Mouse (Mus musculus) embryonic facial prominence, embryonic 12.5 days (tissue): ENCODE results near the gene Gopc. TPM values are rescaled to one million over a fixed set of nuclear protein-coding genes. Genes with fewer than 3 reads are reported as not detected.
"Not testable (repeated sequence)": the region's sequence is repeated elsewhere in the genome, so short reads cannot be mapped to it uniquely, and the experiment has no call there.

Experiments used
- ATAC-seq: fragments of 200-750 bp; cut with Nextera tagmentation; 2 replicates; pipeline ENCODE4 v1.8.0; 2017; ENCODE audit not compliant: insufficient number of reproducible peaks, insufficient read depth, low FRiP score, low TSS enrichment
- H3K27ac ChIP-seq: fragments of 300-500 bp; sonication (generic); 2 replicates; pipeline ENCODE4 v1.5.1; 2016; ENCODE audit warnings: mild to moderate bottlenecking
- H3K27me3 ChIP-seq: fragments of 300-500 bp; sonication (generic); 2 replicates; pipeline ENCODE4 v1.6.1; 2016; ENCODE audit warnings: mild to moderate bottlenecking, moderate library complexity
- H3K36me3 ChIP-seq: fragments of 300-500 bp; sonication (generic); 2 replicates; pipeline ENCODE4 v1.6.1; 2016; ENCODE audit warnings: mild to moderate bottlenecking
- H3K4me1 ChIP-seq: fragments of 300-500 bp; sonication (generic); 2 replicates; pipeline ENCODE4 v1.6.1; 2016
- H3K4me2 ChIP-seq: fragments of 300-500 bp; sonication (generic); replicated peaks from 2 replicates; pipeline ENCODE4 v1.6.1; 2016; ENCODE audit warnings: mild to moderate bottlenecking, moderate library complexity
- H3K4me3 ChIP-seq: fragments of 300-500 bp; sonication (generic); 2 replicates; pipeline ENCODE4 v1.5.1; 2016; ENCODE audit warnings: mild to moderate bottlenecking
- H3K9ac ChIP-seq: fragments of 300-500 bp; sonication (generic); 2 replicates; pipeline ENCODE4 v1.6.1; 2016; ENCODE audit warnings: mild to moderate bottlenecking, moderate library complexity
- H3K9me3 ChIP-seq: fragments of 300-500 bp; sonication (generic); 2 replicates; pipeline ENCODE4 v1.6.1; 2016; ENCODE audit warnings: mild to moderate bottlenecking, moderate library complexity
- WGBS: fragments of 180-500 bp; shearing (Covaris S2); methylation state at CpG from one replicate; pipeline ENCODE4 v1.1.7; 2016; 5-methylcytosine and 5-hydroxymethylcytosine counted together
- polyA plus RNA-seq: library from polyadenylated mRNA; unstranded; fragments of >200 nt; fragmentation: Nextera tagmentation; extraction: Ambion mirVana; gene quantifications from 2 replicates; pipeline ENCODE4 v1.2.1, GENCODE M21; 2016

The Gopc gene
- polyA plus RNA-seq, 1 experiment from 2014 or later, result 27.1 TPM

- Histone ChIP-seq H3K27ac (no peak overlapping the region), H3K4me2 (no peak overlapping the region), H3K9ac (no peak overlapping the region), H3K4me1 (no peaks in the 10 kb centered on the region), H3K9me3 (no peaks in the 10 kb centered on the region), H3K27me3 (no peaks in the 10 kb centered on the region), H3K4me3 (no peak overlapping the region), H3K36me3 (peaks cover 34% of the 10 kb centered on the region)
- 60% methylated on average over 9 of the region's 9 CpGs for WGBS
- ATAC-seq, result no peak
Observed at GRCm38 (mm10) chr10:52353184-52353583, 28.7 kb downstream of the Gopc start.

- H3K4me1 ChIP-seq, H3K4me3 ChIP-seq, H3K27me3 ChIP-seq, ATAC-seq, H3K27ac ChIP-seq, H3K4me2 ChIP-seq, H3K9ac ChIP-seq, H3K9me3 ChIP-seq: not testable (repeated sequence)
- peaks cover 47% of the 10 kb centered on the region for H3K36me3 ChIP-seq
- 96% methylated on average over 4 of the region's 4 CpGs for WGBS
Observed at GRCm38 (mm10) chr10:52343324-52343723, 38.6 kb downstream of the Gopc start.

- WGBS, result 0% methylated on average over 1 of the region's 1 CpGs
- Histone ChIP-seq H3K4me1 (no peaks in the 10 kb centered on the region), H3K27me3 (no peaks in the 10 kb centered on the region), H3K36me3 (peaks cover 8% of the 10 kb centered on the region), H3K27ac (no peak overlapping the region), H3K9me3 (no peaks in the 10 kb centered on the region), H3K9ac (no peak overlapping the region), H3K4me2 (no peak overlapping the region), H3K4me3 (no peak overlapping the region)
- no peak for ATAC-seq
Observed at GRCm38 (mm10) chr10:52331007-52331406, 50.9 kb downstream of the Gopc start.

GRCm38 (mm10) chr10:52321918-52322317, 60.0 kb downstream of the Gopc start:
- ATAC-seq, result no peak
- no peak overlapping the region for H3K9ac ChIP-seq

GRCm38 (mm10) chr10:52319506-52320286, 62.2 kb downstream of the Gopc start:
- no peak for ATAC-seq
- H3K27me3 ChIP-seq, result no peaks in the 10 kb centered on the region
- H3K36me3 ChIP-seq, result peaks cover 27% of the 10 kb centered on the region
- no peak overlapping the region for H3K9ac ChIP-seq
- no peaks in the 10 kb centered on the region for H3K9me3 ChIP-seq
- H3K4me3 ChIP-seq, result no peak overlapping the region
- H3K4me1 ChIP-seq, result no peaks in the 10 kb centered on the region
- WGBS, result 94% methylated on average over 28 of the region's 28 CpGs
- H3K4me2 ChIP-seq, result no peak overlapping the region
- H3K27ac ChIP-seq, result no peak overlapping the region

More at GRCm38 (mm10) chr10:52321918-52322317, 60.0 kb downstream of the Gopc start:
- Histone ChIP-seq H3K4me2 (no peak overlapping the region), H3K9me3 (no peaks in the 10 kb centered on the region), H3K27ac (no peak overlapping the region), H3K27me3 (no peaks in the 10 kb centered on the region), H3K4me1 (no peaks in the 10 kb centered on the region), H3K36me3 (peaks cover 24% of the 10 kb centered on the region), H3K4me3 (no peak overlapping the region)
- 95% methylated on average over 3 of the region's 3 CpGs for WGBS

GRCm38 (mm10) chr10:52309196-52309595, 72.7 kb downstream of the Gopc start:
- no peak for ATAC-seq
- Histone ChIP-seq H3K9me3 (no peaks in the 10 kb centered on the region), H3K36me3 (peaks cover 11% of the 10 kb centered on the region; the same call in 1 of the 2 replicates), H3K4me1 (no peaks in the 10 kb centered on the region), H3K4me3 (no peak overlapping the region), H3K9ac (no peak overlapping the region), H3K4me2 (no peak overlapping the region), H3K27ac (no peak overlapping the region), H3K27me3 (no peaks in the 10 kb centered on the region)
- 53% methylated on average over 8 of the region's 8 CpGs for WGBS

- H3K27me3 ChIP-seq, result no peaks in the 10 kb centered on the region
- no peaks in the 10 kb centered on the region for H3K9me3 ChIP-seq
- no peak overlapping the region for H3K4me3 ChIP-seq
- H3K9ac ChIP-seq, result no peak overlapping the region
- 73% methylated on average over 7 of the region's 7 CpGs for WGBS
- H3K36me3 ChIP-seq, result peaks cover 5% of the 10 kb centered on the region; the same call in 1 of the 2 replicates
- ATAC-seq, result no peak
- no peak overlapping the region for H3K4me2 ChIP-seq
- no peak overlapping the region for H3K27ac ChIP-seq
- no peaks in the 10 kb centered on the region for H3K4me1 ChIP-seq
Observed at GRCm38 (mm10) chr10:52304574-52304973, 77.3 kb downstream of the Gopc start.

- Histone ChIP-seq H3K36me3 (peaks cover 5% of the 10 kb centered on the region; the same call in 1 of the 2 replicates), H3K9me3 (no peaks in the 10 kb centered on the region), H3K27me3 (no peaks in the 10 kb centered on the region), H3K4me2 (no peak overlapping the region), H3K4me3 (no peak overlapping the region), H3K27ac (no peak overlapping the region), H3K4me1 (no peaks in the 10 kb centered on the region), H3K9ac (no peak overlapping the region)
- no peak for ATAC-seq
Observed at GRCm38 (mm10) chr10:52302271-52302670, 79.7 kb downstream of the Gopc start.

GRCm38 (mm10) chr10:52301766-52302165, 80.2 kb downstream of the Gopc start:
- 93% methylated on average over 4 of the region's 4 CpGs for WGBS
- H3K4me3 ChIP-seq, result no peak overlapping the region
- H3K36me3 ChIP-seq, result peaks cover 5% of the 10 kb centered on the region; the same call in 1 of the 2 replicates
- H3K4me1 ChIP-seq, result no peaks in the 10 kb centered on the region
- no peaks in the 10 kb centered on the region for H3K27me3 ChIP-seq
- H3K27ac ChIP-seq, result no peak overlapping the region
- ATAC-seq, result no peak
- H3K4me2 ChIP-seq, result no peak overlapping the region
- no peak overlapping the region for H3K9ac ChIP-seq
- H3K9me3 ChIP-seq, result no peaks in the 10 kb centered on the region

- not testable (repeated sequence) for H3K27me3 ChIP-seq, H3K27ac ChIP-seq, H3K4me1 ChIP-seq, H3K9ac ChIP-seq, ATAC-seq, H3K4me3 ChIP-seq, H3K9me3 ChIP-seq, H3K4me2 ChIP-seq, H3K36me3 ChIP-seq
Observed at GRCm38 (mm10) chr10:52298568-52298967, 83.4 kb downstream of the Gopc start.

GRCm38 (mm10) chr10:52295934-52296333, 86.0 kb downstream of the Gopc start:
- Histone ChIP-seq H3K9ac (no peak overlapping the region), H3K9me3 (no peaks in the 10 kb centered on the region), H3K4me1 (no peaks in the 10 kb centered on the region), H3K27me3 (no peaks in the 10 kb centered on the region), H3K36me3 (no peaks in the 10 kb centered on the region), H3K27ac (no peak overlapping the region), H3K4me3 (no peak overlapping the region), H3K4me2 (no peak overlapping the region)
- WGBS, result 92% methylated on average over 2 of the region's 2 CpGs
- no peak for ATAC-seq

GRCm38 (mm10) chr10:52293921-52294577, 87.9 kb downstream of the Gopc start:
- WGBS, result 95% methylated on average over 4 of the region's 4 CpGs

More at GRCm38 (mm10) chr10:52293921-52294577, 87.9 kb downstream of the Gopc start:
- Histone ChIP-seq H3K4me3 (no peak overlapping the region), H3K27me3 (no peaks in the 10 kb centered on the region), H3K9me3 (no peaks in the 10 kb centered on the region), H3K4me2 (no peak overlapping the region), H3K36me3 (no peaks in the 10 kb centered on the region), H3K27ac (no peak overlapping the region), H3K4me1 (no peaks in the 10 kb centered on the region), H3K9ac (no peak overlapping the region)
- ATAC-seq, result no peak
